Mouse (Mus musculus) bone marrow, adult 2 months (tissue): Measurements from ENCODE around the gene Krt10. TPM values are rescaled to one million over a fixed set of nuclear protein-coding genes. Genes with fewer than 3 reads are reported as not detected.

Experiments
- H3K27ac ChIP-seq: fragments of 200-500 bp; 2 replicates; pipeline ENCODE4 v1.5.1; 2012; ENCODE audit warnings: low read depth, mild to moderate bottlenecking, control low read depth, inconsistent platforms, low read length; ENCODE audit not compliant: control insufficient read depth, poor library complexity, insufficient read depth
- H3K4me1 ChIP-seq: fragments of 200-500 bp; 2 replicates; pipeline ENCODE4 v1.6.1; 2011; ENCODE audit warnings: low read length; ENCODE audit not compliant: control insufficient read depth, insufficient read depth
- H3K4me3 ChIP-seq: fragments of 200-500 bp; replicated peaks from 2 replicates; pipeline ENCODE3; 2011; ENCODE audit warnings: mild to moderate bottlenecking, low read depth, low read length, control low read depth; ENCODE audit not compliant: control insufficient read depth
- CTCF ChIP-seq: fragments of 200-500 bp; IDR thresholded peaks from 2 replicates; pipeline ENCODE4 v1.5.1; 2011; ENCODE audit warnings: low read length, control low read depth; ENCODE audit not compliant: control insufficient read depth, insufficient read depth
- POLR2A ChIP-seq: fragments of 200-500 bp; IDR thresholded peaks from 2 replicates; pipeline ENCODE4 v1.6.1; 2011; ENCODE audit warnings: low read depth, mild to moderate bottlenecking, control low read depth, low read length, borderline replicate concordance; ENCODE audit not compliant: control insufficient read depth
- WGBS: fragments of 180-500 bp; shearing (Covaris S2); methylation state at CpG from one replicate; pipeline ENCODE4 v1.1.7; 2018; 5-methylcytosine and 5-hydroxymethylcytosine counted together
- polyA plus RNA-seq: library from polyadenylated mRNA; stranded (reverse); fragments of >200 nt; gene quantifications from 2 replicates; pipeline ENCODE4 v1.2.4, GENCODE M21; 2011; ENCODE audit warnings: low replicate concordance; ENCODE audit not compliant: missing spikeins, insufficient read depth, insufficient read length

Krt10 gene
- polyA plus RNA-seq, 1 experiment: not detected

DNA sequence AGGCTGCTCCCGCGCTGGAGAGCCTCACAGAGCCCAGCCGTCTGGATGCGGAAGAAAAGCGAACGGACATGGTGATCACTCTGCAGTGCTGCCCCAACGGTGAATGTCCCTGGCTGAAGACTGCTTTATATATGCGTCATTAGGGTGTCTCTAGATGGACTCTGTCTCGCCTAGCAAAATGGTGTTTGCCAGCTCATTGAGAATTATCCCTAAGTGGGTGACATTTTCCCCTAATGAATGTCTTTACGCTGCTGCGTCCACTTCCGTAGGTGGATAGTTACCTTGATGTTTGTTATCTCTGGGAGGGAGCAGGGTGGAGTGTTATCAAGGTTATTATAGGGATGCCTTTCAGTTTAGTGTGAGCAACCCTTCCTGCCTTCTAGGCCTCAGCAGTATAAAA lies 38.2 kb downstream of the Krt10 start, which contains the start of gene Krt27:
Krt27 (minus strand) TSS at position 101 of the 400 bp plus-strand sequence.
- WGBS: 77% methylated on average over 12 of the region's 12 CpGs
- no peak for TF ChIP-seq CTCF
- TF ChIP-seq POLR2A: no peak
- no peak within 1 kb of the TSS for H3K4me3 ChIP-seq
- H3K27ac ChIP-seq: no peak within 1 kb of the TSS
- no peaks in the 10 kb centered on the region for H3K4me1 ChIP-seq

DNA sequence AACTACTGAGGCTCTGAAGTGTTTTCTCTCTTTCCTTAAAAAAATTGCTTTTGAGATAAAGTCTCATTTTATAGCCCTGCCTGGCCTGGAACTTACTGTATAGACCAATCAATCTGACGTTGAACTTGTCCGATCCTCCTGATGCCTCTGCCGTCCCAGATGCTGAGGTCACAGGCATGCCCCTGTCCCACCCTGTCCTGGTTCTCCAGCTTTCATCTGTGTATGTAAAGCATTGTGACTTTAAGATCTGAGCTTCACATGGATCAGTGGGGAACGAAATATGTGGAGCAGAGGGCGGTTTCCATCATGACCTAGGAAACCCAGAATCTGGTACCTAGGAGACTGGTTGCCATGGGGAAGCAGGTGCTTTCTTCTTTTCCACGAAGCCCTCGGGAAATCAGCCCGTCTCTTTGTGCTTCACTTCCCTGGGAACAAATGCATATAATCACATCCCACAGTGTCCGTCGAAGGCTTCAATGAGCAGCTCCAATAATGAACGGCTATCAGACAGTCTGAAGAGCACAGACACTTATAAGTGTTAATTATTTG lies 49.8 kb downstream of the Krt10 start:
- 83% methylated on average over 11 of the region's 11 CpGs for WGBS
- no peak for TF ChIP-seq CTCF
- no peak for TF ChIP-seq POLR2A
- H3K27ac ChIP-seq: no peak overlapping the region
- no peaks in the 10 kb centered on the region for H3K4me1 ChIP-seq
- no peak overlapping the region for H3K4me3 ChIP-seq

DNA sequence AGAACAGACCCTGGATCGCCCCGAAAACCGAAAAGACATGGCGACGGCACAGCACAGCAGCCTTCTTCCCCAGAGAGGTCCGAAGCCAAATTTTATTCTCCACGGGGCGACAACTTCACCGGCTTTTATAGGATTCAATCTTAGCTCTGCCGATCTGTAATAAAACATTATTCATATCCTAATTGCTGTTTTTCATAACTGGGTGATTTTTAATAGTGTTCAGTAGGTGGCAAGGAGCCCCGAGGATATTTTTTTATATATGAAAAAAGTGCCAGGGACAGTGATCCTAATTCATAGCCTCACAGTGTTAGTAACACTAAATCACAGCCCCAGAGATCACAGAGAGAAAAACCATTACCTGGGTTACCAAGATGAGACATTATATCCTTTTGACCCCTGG lies 51.3 kb downstream of the Krt10 start, which contains the start of gene Krt26:
Krt26 (minus strand) TSS at position 101 of the 400 bp plus-strand sequence.
- 88% methylated on average over 11 of the region's 11 CpGs for WGBS
- Histone ChIP-seq H3K27ac (no peak within 1 kb of the TSS), H3K4me1 (no peaks in the 10 kb centered on the region), H3K4me3 (no peak within 1 kb of the TSS)
- TF ChIP-seq CTCF (no peak), POLR2A (no peak)

Other genes with a start within 250 kb of the Krt10 start
- gene Ccr7, start 234.3 kb downstream of the Krt10 start, polyA plus RNA-seq: 1.5 and 9.7 TPM in 2 replicates
- gene Smarce1, start 158.3 kb downstream of the Krt10 start, polyA plus RNA-seq: 196 and 201 TPM in 2 replicates
- gene Krt222, start 145.3 kb downstream of the Krt10 start, polyA plus RNA-seq: 0.95 TPM in 1 of 2 replicates, not detected in the other
- not detected in 2 replicates for gene Krt24, start 104.1 kb downstream of the Krt10 start, polyA plus RNA-seq
- gene Krt25, start 66.4 kb downstream of the Krt10 start, polyA plus RNA-seq: not detected in 2 replicates
- not detected in 2 replicates for gene Krt26, start 51.4 kb downstream of the Krt10 start, polyA plus RNA-seq
- 2.6 TPM in 1 of 2 replicates, not detected in the other for gene Krt27, start 38.3 kb downstream of the Krt10 start, polyA plus RNA-seq
- gene Krt28, start 14.5 kb downstream of the Krt10 start, polyA plus RNA-seq: not detected in 2 replicates
- not detected in 2 replicates for gene Krt12, start 32.9 kb upstream of the Krt10 start, polyA plus RNA-seq
- not detected in 2 replicates for gene Krt20, start 48.8 kb upstream of the Krt10 start, polyA plus RNA-seq
- gene Krt23, start 103.8 kb upstream of the Krt10 start, polyA plus RNA-seq: not detected in 2 replicates
- gene Krt39, start 132.0 kb upstream of the Krt10 start, polyA plus RNA-seq: not detected in 2 replicates
- gene Krt40, start 153.8 kb upstream of the Krt10 start, polyA plus RNA-seq: not detected in 2 replicates
- gene Krtap3-3, start 161.5 kb upstream of the Krt10 start, polyA plus RNA-seq: not detected in 2 replicates
- gene Krtap3-2, start 167.5 kb upstream of the Krt10 start, polyA plus RNA-seq: not detected in 2 replicates
- gene Gm11939, start 170.1 kb upstream of the Krt10 start, polyA plus RNA-seq: not detected in 2 replicates
- gene Krtap3-1, start 177.3 kb upstream of the Krt10 start, polyA plus RNA-seq: not detected in 2 replicates
- gene Krtap1-5, start 191.7 kb upstream of the Krt10 start, polyA plus RNA-seq: 1.5 TPM in 1 of 2 replicates, not detected in the other
- not detected in 2 replicates for gene Krtap1-4, start 194.3 kb upstream of the Krt10 start, polyA plus RNA-seq
- gene Krtap1-3, start 202.0 kb upstream of the Krt10 start, polyA plus RNA-seq: not detected in 2 replicates
- not detected in 2 replicates for gene Krtap9-3, start 208.7 kb upstream of the Krt10 start, polyA plus RNA-seq
- gene Gm11938, start 213.9 kb upstream of the Krt10 start, polyA plus RNA-seq: not detected in 2 replicates
- not detected in 2 replicates for gene Gm11937, start 220.8 kb upstream of the Krt10 start, polyA plus RNA-seq
- gene Krtap2-4, start 225.5 kb upstream of the Krt10 start, polyA plus RNA-seq: not detected in 2 replicates
- gene Gm11562, start 231.1 kb upstream of the Krt10 start, polyA plus RNA-seq: not detected in 2 replicates
- gene Krtap4-1, start 238.9 kb upstream of the Krt10 start, polyA plus RNA-seq: not detected in 2 replicates
- not detected in 2 replicates for gene Krtap4-2, start 245.7 kb upstream of the Krt10 start, polyA plus RNA-seq